Mouse (Mus musculus): Measurements from ENCODE around the gene Pdzd3.

Gene Pdzd3

DNA sequence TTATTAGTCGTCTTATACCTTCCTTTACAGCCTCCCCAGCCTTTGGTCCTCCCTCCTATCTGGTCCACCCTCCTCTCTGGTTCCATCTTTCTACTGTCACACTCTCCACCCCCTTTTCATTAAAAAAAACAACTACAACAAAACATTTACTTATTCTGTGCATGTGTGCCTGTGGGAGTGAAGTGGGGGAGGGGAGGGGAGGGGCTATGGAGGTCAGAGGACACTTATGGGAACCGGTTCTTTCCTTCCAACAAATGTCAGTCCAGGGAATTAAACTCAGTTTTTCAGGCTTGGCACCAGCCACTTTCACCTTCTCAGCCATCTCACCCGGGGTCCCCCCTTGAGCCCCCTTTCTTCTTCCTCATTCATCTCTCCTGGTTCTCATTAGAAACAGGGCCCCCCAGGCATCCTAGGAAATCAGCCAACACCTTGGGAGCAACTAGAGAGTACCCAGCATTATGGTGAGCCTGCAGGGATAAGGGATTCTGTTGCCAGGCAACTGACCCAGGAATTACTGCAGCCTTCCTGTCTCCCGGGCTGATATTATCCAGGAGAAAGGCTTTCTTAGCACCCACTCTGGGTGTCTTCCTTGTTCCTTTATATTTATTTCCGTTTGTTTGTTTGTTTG is 3.4 kb upstream of the Pdzd3 start:
- in situ Hi-C loops (cut with MboI, MseI) = loop anchor here in 1 of 2 experiments (25.0 kb wide), 1 partner anchor 692 kb away; no protein-coding TSS in a partner anchor

DNA sequence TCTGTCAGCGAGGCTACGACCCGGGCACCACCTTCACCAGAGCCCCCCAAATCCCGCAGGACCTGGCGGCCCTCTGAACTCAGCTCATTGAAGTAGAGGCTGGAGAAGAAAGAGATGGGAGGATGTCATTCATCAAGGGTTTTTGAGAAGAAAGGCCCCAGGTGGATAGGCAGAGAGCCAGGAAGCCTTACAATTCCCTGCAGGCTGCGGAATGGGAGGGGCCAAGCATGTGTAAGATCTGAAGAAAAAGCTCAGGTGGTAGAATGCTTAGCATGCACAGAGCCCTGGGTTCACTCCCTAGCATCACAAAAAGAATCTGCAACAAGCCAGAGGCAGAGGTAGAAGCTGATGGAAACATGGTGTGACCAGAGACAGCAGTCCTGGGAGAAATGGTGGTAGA is 2.2 kb upstream of the Pdzd3 start:
- in situ Hi-C loops (cut with MboI, MseI) = loop anchor here in 1 of 2 experiments (25.0 kb wide), 1 partner anchor 691 kb away; no protein-coding TSS in a partner anchor

DNA sequence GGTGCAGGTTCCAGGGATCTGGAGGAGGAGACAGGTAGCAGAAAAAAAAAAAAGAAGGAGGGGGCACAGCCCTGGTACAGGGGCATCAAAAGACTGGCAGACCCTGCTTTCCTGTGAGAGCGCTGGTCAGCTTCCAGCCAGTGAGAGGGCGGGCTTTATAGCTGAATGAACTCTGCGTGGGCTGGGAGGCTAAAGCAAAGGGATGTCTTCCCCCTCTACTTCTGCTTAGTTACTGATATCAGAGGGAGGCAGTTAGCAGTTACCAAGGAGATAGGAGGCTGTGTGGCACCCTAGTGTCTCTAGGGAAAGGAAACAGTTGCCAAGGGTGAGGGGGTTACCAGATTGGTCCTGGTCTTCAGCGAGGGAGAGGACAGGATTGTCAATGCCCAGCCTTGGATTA is 826 bp downstream of the Pdzd3 start:
- in situ Hi-C loops (cut with MboI, MseI) = loop anchor here in 1 of 2 experiments (25.0 kb wide), 1 partner anchor 688 kb away; no protein-coding TSS in a partner anchor

DNA sequence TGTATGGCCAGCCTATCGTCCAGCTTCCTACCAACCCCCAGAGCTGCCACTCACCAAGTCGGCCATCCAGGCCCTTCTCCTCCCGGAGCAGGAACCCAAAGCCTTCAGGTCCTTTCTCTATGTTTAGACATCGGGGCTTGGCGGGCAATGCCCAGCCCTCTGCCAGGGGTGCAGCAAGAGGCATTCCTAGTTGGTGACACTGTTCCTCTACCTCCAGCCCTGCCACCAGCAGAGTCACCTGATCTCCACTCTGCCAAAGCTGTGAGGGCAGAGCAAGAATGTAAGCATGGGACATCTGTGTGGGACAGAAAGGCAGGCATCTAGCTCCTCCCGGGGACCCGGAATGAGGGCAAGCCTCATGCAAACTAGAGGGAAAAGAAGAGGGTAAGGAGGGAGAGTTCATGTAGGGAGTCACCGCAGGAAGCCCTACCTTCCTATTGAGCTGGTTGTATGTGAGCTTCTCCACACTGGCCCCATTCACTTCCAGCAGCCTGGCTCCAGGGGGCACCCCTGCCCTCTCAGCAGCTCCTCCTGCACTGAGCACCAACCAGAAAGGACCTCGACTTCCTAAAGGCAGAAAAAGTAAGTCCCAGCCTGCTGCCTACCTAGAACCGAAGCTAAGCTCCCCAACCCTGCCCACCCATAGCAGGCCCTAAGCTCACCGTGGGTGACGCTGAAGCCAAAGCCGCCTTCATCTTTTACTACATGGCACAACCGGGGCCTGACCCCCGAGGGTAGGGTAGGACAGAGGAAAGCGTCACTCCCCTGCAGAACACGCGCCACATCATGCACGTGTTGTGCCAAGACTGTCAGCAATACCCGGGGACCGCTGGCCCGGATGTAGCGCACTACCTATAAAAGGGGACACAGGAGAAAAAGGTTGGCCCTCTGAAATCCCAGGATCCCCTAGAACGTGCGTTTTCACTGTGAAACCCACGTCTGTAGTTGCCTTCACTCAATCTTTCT is 1.8 kb downstream of the Pdzd3 start:
- in situ Hi-C loops (cut with MboI, MseI) = loop anchor here in 1 of 2 experiments (25.0 kb wide), 1 partner anchor 687 kb away; no protein-coding TSS in a partner anchor

DNA sequence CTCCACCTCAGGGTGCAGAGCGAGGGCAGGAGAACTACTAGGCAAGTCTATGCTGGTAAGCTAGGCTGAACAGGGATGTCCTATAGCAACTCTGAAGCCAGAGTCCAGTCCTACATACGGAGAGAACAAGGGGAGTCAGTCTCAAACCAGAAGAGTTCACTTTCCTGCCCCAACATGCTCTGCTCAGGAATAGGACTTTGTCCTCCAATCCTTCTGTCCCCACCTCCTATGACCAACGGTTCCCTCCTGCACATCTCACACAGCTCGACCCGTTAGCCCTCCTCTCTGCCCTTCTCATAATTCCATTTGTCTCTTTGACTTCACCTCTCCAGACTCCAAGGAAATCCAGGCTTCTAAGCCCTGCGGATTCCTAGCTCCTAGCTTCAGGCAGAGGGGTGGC is 3.4 kb downstream of the Pdzd3 start:
- in situ Hi-C loops (cut with MboI, MseI) = no loop called here

DNA sequence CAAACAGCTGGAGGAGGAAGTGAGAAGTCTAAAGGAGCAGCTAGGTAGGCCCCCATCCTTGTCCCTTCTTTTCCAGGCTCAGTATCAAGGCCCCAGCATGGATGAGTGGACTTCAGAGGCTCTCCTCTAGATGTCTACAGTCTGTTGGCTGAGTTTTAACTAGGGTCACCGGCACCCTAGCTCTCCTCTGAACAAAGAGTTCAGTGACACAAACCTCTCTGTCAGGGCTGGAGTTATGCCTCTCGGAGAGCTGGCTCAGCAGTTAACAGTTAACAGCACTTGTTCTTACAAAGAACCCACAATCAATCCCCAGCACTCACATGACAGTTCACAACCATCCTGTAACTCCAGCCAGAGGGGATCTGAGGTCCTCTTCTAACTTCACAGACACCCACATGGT is 7.7 kb downstream of the Pdzd3 start:
- in situ Hi-C loops (cut with MboI, MseI) = loop anchor here (5.0 kb wide), 3 partner anchors 36 to 114 kb away; no protein-coding TSS in a partner anchor

DNA sequence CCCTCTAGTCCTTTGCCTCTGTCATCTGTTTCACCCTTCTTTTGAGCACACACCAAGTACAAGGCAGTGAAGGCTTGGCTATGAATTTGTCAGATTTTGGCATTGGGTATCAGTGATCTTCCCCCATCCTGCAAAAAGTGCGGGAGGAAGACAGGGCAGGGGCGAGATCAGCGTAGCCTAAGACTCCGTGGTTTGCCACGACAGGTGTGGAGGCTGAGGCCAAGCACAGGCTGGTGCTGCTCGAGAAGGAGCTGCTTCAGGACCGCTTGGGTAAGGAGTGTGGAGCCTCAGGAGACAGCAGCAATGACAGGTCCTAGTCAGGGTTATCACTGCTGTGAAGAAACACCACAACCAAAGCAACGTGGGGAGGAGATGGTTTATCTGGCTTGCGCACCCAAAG is 9.9 kb downstream of the Pdzd3 start:
- in situ Hi-C loops (cut with MboI, MseI) = loop anchor here (5.0 kb wide), 3 partner anchors 34 to 116 kb away; no protein-coding TSS in a partner anchor

DNA sequence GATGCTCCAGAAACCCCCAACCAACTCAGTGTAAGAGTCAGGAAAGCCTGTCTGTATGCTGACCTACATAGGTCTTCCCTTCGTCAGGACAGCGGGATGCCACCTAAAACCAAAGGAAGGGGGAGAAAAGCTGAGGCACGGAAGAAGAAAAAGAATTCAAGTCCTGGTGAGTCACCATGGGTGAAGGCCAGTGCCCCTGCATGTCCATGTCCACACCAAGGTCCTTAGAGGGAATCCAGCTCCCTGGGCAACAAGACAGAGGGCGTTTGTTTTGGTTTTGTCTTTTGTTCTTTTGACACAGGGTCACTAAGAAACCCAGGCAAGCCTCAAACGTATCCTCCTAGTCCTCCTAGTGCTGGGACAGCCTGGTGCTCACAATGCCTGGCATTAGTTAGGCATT is 10.4 kb downstream of the Pdzd3 start:
- in situ Hi-C loops (cut with MboI, MseI) = loop anchor here (5.0 kb wide), 3 partner anchors 34 to 116 kb away; no protein-coding TSS in a partner anchor

DNA sequence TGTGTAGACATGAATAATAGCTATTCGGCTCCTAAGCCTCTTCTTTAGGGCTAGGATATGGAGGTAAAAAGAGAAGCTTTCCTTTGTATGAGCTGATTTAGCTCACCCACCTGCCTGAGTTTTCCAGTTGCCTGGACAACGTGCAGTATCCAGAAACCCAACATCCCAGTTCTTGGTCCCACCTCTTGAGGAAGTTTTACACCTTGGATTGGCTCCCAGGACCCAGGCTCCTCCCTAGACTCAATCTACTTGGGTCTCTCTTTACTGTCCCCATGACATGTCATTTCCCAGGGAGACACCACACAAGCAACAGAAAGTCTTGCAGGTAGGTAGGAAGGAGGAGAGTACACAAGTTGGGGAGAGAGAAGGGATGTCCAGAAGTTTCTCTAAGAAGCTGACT is 10.9 kb downstream of the Pdzd3 start, which contains the start of gene Ccdc153:
Ccdc153 (plus strand) TSS at position 278 of the 400 bp plus-strand sequence.
- in situ Hi-C loops (cut with MboI, MseI) = loop anchor here (5.0 kb wide), 3 partner anchors 33 to 117 kb away; no protein-coding TSS in a partner anchor

DNA sequence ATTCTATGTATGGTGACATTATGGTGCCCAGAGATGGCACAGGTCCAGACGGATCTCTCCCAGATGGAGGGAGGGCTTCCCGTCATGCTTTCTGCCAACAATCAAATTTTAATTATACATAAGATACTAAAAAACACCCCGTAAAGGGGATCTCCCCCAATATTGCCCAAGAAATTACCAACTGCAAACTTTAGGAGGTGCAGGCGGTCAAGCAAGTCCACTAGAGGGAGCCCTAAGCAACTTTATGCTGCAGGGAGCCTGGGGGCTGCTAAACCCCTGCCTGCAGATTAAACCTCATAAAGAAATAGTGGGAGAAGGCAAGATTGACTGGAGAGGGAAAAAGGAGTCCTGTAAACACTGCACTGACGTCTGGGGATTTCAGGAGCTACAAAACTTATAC is 11.8 kb downstream of the Pdzd3 start:
- in situ Hi-C loops (cut with MboI, MseI) = loop anchor here in 1 of 2 experiments (5.0 kb wide), 1 partner anchor 98 kb away; no protein-coding TSS in a partner anchor

DNA sequence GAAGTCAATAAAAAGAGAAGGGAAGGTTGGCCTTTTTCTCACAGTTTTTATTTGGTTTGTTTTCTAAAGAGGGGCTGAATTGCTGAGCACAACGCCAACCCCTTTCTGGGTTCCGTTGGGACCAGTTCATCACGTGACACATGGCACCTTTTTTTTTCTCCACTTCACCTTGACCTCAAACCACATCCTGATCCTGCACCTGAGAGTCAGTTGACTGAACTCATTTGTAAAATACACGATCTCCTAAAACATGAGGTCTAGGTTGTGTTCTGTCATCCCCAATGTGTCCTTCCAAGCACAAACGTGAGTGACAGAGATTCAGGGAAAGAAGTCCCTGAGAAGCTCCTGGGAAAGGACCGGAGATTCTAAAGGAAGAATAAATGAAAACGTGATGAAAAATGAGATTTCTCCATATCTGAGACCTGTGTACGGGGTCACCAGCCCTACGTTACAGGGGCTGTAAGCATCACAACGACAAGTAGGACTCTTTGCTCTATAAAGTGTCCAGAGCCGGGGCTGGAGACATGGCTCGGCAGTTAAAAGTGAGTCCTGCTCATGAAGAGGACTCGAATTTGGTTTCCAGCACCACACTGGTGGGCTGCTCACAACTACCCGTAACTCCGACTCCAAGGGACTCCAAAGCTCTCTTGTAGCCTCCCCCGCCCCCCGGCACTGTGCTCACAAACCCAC is 12.6 kb downstream of the Pdzd3 start:
- in situ Hi-C loops (cut with MboI, MseI) = loop anchor here in 1 of 2 experiments (5.0 kb wide), 1 partner anchor 99 kb away; no protein-coding TSS in a partner anchor

DNA sequence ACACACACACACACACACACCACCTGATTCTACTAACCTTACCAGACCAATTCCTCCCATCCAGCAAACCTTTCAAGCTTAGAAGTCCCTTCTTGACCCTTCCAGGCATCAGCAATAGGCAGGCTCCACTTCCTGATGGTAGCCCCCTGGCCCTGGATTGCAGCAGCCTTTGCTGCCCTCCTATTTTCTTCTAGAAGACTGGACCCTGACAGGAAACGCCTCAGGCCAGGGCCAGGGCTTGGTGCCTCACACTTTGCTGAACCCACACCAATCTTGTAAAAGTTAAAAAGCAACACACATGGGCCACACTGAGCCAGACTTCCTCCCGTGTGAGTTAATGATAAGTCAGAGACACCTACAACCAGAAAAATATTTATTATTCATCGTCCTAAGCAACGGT is 14.1 kb downstream of the Pdzd3 start:
- in situ Hi-C loops (cut with MboI, MseI) = loop anchor here in 1 of 2 experiments (5.0 kb wide), 1 partner anchor 100 kb away; no protein-coding TSS in a partner anchor

DNA sequence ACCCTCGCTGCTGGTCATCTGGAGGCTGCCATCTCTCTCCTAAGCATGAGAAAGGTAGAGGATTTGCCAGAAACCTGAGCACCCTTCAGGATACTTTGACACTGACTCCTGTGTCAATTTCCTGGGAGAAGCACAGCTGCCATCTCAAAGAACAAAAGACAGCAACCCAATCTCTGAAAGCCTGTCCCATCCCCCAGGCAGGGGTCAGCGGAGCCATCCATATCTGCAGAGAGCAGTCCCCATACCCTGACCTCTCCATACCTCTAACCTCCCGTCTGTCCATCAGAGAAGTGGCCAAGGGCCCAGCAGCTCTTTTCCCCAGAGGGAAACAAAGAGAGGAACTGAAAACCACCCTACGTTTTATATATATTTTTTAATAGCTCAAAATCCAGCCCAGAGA is 14.7 kb downstream of the Pdzd3 start:
- in situ Hi-C loops (cut with MboI, MseI) = loop anchor here in 1 of 2 experiments (5.0 kb wide), 1 partner anchor 101 kb away; no protein-coding TSS in a partner anchor

DNA sequence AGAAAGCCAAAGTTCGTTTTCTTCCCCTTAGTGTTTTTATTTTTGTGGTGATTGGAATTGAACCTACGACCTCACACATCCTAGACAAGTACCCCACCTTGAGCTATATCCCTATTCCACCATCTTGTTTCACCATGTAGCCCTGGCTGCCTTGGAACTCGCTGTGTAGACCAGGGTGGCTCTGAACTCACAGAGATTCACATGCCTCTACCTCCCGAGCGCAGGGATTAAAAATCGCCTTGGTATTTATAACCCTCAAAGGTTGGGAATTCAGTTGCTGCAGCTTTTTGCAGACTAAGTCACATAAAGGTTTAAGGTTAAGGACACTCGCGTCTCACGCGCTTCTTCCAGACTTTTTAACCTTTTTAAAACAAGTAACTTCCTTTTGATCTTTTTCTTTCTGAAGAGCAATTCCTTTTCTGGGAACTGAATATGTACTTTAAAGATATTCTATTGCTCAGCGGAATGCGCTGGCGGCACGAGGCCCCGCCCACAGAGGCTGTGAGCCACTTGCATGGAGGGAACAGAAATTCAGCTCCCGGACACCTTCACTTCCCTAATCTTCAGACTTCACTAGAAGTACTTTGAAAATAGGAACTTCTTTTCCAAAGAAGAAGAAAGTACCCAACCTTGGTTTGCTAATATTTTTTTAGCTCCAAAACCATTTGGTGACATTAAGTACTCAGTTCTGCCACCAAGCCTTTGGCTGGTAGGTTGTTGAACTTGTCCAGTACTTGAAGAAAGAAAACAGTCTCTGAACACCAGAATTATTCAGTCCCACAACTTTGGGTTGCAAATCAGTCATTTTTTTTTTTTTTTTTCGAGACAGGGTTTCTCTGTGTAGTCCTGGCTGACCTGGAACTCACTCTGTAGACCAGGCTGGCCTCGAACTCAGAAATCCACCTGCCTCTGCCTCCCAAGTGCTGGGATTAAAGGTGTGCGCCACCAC is 16.5 kb downstream of the Pdzd3 start:
- in situ Hi-C loops (cut with MboI, MseI) = loop anchor here in 1 of 2 experiments (5.0 kb wide), 2 partner anchors 57 to 103 kb away; no protein-coding TSS in a partner anchor

DNA sequence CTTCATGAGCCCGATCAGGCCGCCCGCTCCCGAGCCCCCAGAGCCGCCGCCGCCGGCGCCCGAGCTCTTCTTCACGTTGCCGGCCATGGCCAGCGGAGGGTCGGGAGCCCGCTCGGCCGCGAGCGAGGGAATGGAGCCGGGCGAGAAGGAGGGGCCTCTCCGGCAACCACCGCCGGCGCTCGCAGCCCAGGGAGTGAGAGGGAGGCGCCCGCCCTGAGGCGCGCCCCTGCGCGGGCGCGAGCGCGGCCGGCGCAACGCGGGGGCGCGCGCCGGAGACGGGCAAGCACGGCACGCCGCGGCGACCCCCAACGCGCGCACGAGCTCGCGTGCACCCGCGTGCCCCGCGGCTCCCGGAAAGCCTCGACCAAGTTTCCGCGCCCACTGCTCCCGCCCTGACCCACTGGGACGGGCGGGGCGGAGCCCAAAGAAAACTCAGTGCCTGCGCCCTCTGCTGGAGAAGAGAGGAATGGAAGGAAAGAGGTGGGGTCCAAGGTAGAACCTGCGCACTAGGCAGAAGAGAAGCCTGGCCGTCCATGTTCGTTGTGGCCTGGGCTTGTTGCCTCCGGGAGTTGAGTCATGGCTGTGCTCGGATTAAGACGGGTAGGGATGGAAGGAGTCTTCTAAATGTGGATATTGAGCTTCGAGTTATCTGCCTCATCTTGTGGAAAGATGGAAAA is 17.3 kb downstream of the Pdzd3 start, which contains the start of gene Cbl:
Cbl (minus strand) TSS at position 248 of the 677 bp plus-strand sequence.
- in situ Hi-C loops (cut with MboI, MseI) = loop anchor here in 1 of 2 experiments (5.0 kb wide), 1 partner anchor 57 kb away; no protein-coding TSS in a partner anchor

DNA sequence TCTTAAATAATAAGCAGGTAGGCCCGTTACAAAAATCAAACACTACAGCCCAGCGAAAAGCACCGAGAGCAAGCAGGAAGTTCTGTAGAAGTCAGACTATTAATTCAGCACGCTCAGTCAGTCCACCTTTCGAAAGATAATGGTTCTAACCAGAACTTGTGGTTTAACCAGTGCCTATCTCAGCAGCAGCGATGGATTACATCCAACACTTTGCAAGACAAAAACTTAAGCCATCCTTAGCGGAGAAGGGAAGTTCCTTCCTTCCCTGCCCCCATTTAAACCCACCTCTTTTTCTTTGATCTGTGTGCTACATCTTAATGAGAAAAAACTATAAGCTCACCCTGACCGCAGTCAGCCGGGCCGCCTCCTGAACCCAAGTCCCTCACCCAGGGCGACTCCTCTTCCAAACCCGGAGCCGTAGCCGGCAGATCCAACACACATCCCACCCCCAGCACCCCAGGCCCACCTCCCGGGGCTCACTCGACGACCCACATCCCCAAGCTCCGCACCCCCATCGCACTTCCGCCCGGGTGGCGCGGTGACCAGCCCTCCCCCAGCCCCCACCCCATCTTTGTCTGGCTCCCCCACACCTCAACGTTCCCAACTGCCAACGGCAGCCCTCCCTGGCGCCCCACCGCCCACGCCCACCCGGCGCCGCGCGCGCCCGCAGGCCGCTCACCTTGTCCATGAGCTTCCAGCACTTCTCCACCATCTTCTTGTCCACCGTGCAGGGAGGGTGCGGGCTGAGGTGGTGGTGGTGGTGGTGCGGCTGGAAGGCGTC is 18.1 kb downstream of the Pdzd3 start:
- in situ Hi-C loops (cut with MboI, MseI) = loop anchor here in 1 of 2 experiments (5.0 kb wide), 1 partner anchor 56 kb away; no protein-coding TSS in a partner anchor

DNA sequence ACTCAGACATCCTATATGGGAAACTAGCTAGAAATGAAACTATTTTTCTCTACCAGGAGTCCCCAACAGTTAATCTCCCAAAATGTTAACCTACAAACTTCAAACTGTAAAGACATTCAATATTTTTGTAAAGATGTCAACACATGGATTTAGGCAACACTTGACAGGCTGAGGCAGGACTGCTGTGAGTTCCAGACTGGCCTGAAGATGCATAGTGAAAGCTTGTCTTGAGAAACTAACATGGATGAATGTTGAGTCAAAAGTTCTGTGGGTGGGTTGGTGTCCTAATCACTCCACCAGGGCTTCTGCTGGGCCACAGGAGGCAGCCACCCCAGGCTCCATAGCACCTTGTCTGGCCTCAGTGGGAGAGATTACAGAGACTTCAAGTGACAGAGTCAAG is 19.7 kb downstream of the Pdzd3 start:
- in situ Hi-C loops (cut with MboI, MseI) = loop anchor here in 1 of 2 experiments (5.0 kb wide), 1 partner anchor 54 kb away; no protein-coding TSS in a partner anchor

DNA sequence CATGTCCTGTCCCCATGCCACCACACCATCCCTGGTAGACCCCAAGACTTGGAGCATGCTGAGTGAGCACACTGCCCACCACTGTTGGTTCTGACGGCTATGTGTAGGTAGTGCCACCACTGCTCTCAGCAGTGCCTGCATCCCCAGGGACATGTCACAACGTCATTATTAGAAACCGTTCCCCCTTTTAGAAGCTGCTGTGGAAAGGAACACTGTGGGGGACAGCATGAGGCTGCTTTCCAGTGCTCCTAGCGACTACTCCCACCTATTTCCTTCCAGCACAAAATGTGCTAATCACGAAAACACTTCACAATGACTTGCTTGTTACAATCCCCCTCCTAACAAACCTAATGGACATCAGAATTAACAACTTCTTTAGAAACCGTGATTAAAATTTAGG is 25.3 kb downstream of the Pdzd3 start:
- in situ Hi-C loops (cut with MboI, MseI) = no loop called here
